Mouse (Mus musculus) embryonic facial prominence, embryonic 11.5 days (tissue): Measurements from ENCODE around the gene Tango6. TPM values are rescaled to one million over a fixed set of nuclear protein-coding genes. Genes with fewer than 3 reads are reported as not detected.
"Not testable (repeated sequence)": the region's sequence is repeated elsewhere in the genome, so short reads cannot be mapped to it uniquely, and the experiment has no call there.

Experiments used
- ATAC-seq: fragments of 200-750 bp; cut with Nextera tagmentation; replicated peaks from 2 replicates; pipeline ENCODE4 v1.8.0; 2017; ENCODE audit warnings: low read depth; ENCODE audit not compliant: insufficient number of reproducible peaks, low FRiP score, low TSS enrichment
- DNase-seq: peaks from one replicate; pipeline ENCODE4 v3.0.0-alpha.2; 2015; ENCODE audit warnings: low spot score
- H3K27ac ChIP-seq: fragments of 300-500 bp; sonication (generic); replicated peaks from 2 replicates; pipeline ENCODE4 v1.5.1; 2014; ENCODE audit warnings: mild to moderate bottlenecking, low read depth, low read length, control low read depth
- H3K27me3 ChIP-seq: fragments of 300-500 bp; sonication (generic); 2 replicates; pipeline ENCODE4 v1.6.1; 2014; ENCODE audit warnings: mild to moderate bottlenecking, low read length, moderate library complexity, mixed read lengths; ENCODE audit not compliant: control insufficient read depth, insufficient read depth
- H3K36me3 ChIP-seq: fragments of 300-500 bp; sonication (generic); replicated peaks from 2 replicates; pipeline ENCODE4 v1.6.1; 2014; ENCODE audit warnings: low read depth, mild to moderate bottlenecking, low read length, moderate library complexity, mixed read lengths; ENCODE audit not compliant: control insufficient read depth, insufficient read depth
- H3K4me1 ChIP-seq: fragments of 300-500 bp; sonication (generic); 2 replicates; pipeline ENCODE4 v1.6.1; 2014; ENCODE audit warnings: low read length, mixed read lengths; ENCODE audit not compliant: control insufficient read depth, insufficient read depth
- H3K4me2 ChIP-seq: fragments of 300-500 bp; sonication (generic); 2 replicates; pipeline ENCODE4 v1.6.1; 2014; ENCODE audit warnings: low read depth, mild to moderate bottlenecking, control low read depth, low read length, moderate library complexity
- H3K4me3 ChIP-seq: fragments of 300-500 bp; sonication (generic); 2 replicates; pipeline ENCODE4 v1.5.1; 2014; ENCODE audit warnings: low read depth, low read length, control low read depth
- H3K9ac ChIP-seq: fragments of 300-500 bp; sonication (generic); replicated peaks from 2 replicates; pipeline ENCODE4 v1.6.1; 2014; ENCODE audit warnings: mild to moderate bottlenecking, control low read depth, low read length
- H3K9me3 ChIP-seq: fragments of 300-500 bp; sonication (generic); replicated peaks from 2 replicates; pipeline ENCODE4 v1.6.1; 2016; ENCODE audit warnings: mild to moderate bottlenecking, low read length, inconsistent platforms, mixed read lengths; ENCODE audit not compliant: control insufficient read depth
- WGBS: fragments of 180-500 bp; shearing (Covaris S2); extraction: QIAGEN DNeasy Blood & Tissue Kit; methylation state at CpG from one replicate; pipeline ENCODE4 v1.1.7; 2014; 5-methylcytosine and 5-hydroxymethylcytosine counted together
- polyA plus RNA-seq: library from polyadenylated mRNA; unstranded; fragments of >200 nt; fragmentation: Nextera tagmentation; extraction: Ambion mirVana; gene quantifications from 2 replicates; pipeline ENCODE4 v1.2.1, GENCODE M21; 2014

Tango6 gene
- polyA plus RNA-seq, 1 experiment from 2014 or later = 6.9 TPM

DNA sequence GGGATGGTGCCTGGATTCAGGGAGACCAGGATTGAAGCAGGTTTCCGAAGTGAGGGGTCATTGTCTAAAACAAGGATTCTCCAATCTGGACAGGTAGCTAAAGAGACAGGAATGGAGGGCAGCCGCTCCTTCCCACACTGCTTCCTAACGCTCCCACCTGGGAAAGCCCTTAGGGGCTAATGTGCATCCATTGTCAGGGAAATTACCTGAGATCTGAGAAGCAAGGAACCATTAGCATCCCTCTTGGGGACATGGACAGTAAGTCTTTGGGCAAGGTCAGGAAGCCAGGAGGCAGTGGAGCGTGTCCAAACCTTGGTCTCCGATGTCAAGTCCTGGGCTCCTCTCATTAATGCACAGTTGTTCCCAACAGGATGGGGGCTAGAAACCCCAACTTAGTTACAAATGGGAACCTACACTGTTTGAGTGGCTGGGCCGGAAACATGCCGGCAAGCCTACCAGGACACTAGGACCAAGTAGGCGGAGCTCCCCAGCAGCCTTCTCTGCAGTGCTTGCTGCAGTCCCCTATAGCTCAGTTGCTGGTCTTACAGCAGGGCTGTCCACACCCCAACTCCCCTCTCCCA is 189.7 kb downstream of the Tango6 start:
- ATAC-seq = no peak
- H3K4me3 ChIP-seq = peak overlapping the region; percentile 46; the same call in 1 of the 2 replicates
- WGBS = 9% methylated on average over 8 of the region's 8 CpGs
- H3K9me3 ChIP-seq = no peaks in the 10 kb centered on the region
- H3K4me2 ChIP-seq = peak overlapping the region; percentile 95; the same call in 1 of the 2 replicates
- DNase-seq = no peak
- H3K36me3 ChIP-seq = no peaks in the 10 kb centered on the region
- peaks cover 12% of the 10 kb centered on the region for H3K27me3 ChIP-seq
- peaks cover 9% of the 10 kb centered on the region for H3K4me1 ChIP-seq
- no peak overlapping the region for H3K27ac ChIP-seq
- H3K9ac ChIP-seq = peak overlapping the region; percentile 18; the same call in 1 of the 2 replicates

DNA sequence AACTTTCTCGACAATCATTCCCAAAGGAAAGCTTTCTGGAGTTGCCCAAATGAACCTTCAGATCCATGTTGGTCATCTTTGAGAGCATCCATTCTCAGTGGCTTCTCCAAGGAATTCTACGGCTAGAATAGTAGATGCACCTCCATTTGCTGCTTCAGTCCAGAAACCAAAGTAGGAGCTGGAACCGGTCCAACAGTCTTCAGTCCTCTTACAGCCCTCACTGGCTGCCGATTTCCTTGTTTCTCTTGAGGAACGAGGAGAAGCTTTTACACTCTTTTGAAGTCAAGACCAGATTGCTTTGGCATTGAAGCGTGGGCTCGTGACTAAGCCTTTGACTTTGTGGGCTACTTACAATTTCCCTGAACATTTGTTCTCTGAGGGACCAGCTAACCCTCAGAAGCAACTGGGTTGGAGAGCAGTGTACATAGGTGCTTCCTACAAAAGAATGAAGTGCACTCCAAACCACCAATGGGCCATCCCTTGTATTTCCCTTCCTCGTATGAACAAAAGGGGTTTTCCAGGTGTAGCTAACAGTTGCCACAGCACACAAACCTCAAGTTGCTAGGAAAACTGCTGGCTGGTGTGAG is 197.3 kb downstream of the Tango6 start:
- WGBS = 94% methylated on average over 8 of the region's 8 CpGs
- no peaks in the 10 kb centered on the region for H3K4me1 ChIP-seq
- H3K4me2 ChIP-seq = no peak overlapping the region

DNA sequence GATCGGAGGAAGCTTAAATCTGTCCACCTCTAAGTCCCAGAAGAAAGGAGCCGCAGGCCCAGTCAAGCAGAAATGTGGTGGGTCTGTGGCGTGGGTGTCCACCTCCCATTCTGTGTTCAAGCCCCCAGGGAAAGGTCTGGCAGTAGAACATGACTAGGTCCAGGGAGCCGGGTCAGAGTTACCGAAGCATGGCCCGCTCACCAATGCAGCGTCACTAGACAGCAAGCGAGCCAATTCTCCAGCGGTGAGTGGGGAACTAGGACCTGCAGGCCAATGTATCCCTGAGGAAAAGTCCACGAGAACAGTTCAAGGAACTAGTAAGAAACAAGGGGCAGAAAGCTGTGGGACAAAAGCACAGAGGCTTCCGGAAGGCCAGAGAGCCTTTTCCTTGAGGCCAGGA is 201.2 kb downstream of the Tango6 start:
- not testable (repeated sequence) for DNase-seq, H3K4me1 ChIP-seq, ATAC-seq, H3K4me3 ChIP-seq, H3K4me2 ChIP-seq, H3K9ac ChIP-seq, H3K9me3 ChIP-seq, H3K27ac ChIP-seq, H3K27me3 ChIP-seq
- WGBS = 95% methylated on average over 10 of the region's 11 CpGs
- peaks cover 14% of the 10 kb centered on the region for H3K36me3 ChIP-seq

More for the DNA sequence above, 197.3 kb downstream of the Tango6 start:
- Histone ChIP-seq H3K9me3 (no peaks in the 10 kb centered on the region), H3K36me3 (peaks cover 3% of the 10 kb centered on the region), H3K27me3 (no peaks in the 10 kb centered on the region), H3K4me3 (no peak overlapping the region), H3K9ac (no peak overlapping the region), H3K27ac (no peak overlapping the region)
- ATAC-seq (no peak), DNase-seq (no peak)

DNA sequence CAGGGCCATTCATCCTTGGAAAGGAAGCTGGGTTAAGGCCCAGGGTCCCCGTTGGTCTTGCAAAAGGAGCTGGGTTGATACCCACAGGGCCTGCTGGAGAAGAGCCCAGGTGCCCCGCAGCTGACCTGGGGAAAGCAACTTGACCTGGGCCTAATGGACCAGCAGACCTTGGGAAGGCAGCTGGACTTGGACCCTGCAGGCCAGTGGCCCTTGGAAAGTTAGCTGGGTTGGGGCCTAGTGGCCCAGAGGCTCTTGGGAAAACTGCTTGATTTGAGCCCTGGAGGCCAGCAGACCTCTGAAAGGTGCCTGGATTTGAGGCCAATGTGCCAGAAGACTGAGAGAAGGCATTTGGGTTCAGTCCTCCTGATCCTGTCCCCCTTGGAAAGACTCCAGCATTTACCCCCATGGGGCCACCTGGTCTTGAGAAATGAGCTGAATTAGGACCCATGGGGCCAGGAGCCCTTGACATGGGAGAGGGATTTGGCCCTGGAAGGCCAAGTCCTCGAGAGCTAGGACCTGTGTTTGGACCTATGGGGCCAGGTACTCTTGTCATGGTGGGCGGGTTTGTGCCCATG is 202.0 kb downstream of the Tango6 start:
- H3K4me2 ChIP-seq, ATAC-seq, H3K4me1 ChIP-seq, H3K27ac ChIP-seq, H3K9me3 ChIP-seq, H3K4me3 ChIP-seq, H3K9ac ChIP-seq, H3K27me3 ChIP-seq, DNase-seq: not testable (repeated sequence)
- H3K36me3 ChIP-seq = peaks cover 14% of the 10 kb centered on the region
- WGBS = 91% methylated on average over 4 of the region's 4 CpGs

GRCm38 (mm10) chr8:106887336-106888189 is 204.7 kb downstream of the Tango6 start:
- no peak overlapping the region for H3K4me3 ChIP-seq
- ATAC-seq (no peak), DNase-seq (peak; percentile 87)
- WGBS = 53% methylated on average over 5 of the region's 5 CpGs
- H3K9ac ChIP-seq = no peak overlapping the region
- H3K9me3 ChIP-seq = no peaks in the 10 kb centered on the region
- H3K36me3 ChIP-seq = peaks cover 14% of the 10 kb centered on the region
- no peak overlapping the region for H3K4me2 ChIP-seq
- H3K27ac ChIP-seq = no peak overlapping the region
- H3K27me3 ChIP-seq = no peaks in the 10 kb centered on the region
- no peaks in the 10 kb centered on the region for H3K4me1 ChIP-seq

GRCm38 (mm10) chr8:106888803-106889202 is 205.9 kb downstream of the Tango6 start:
- no peaks in the 10 kb centered on the region for H3K27me3 ChIP-seq
- H3K4me3 ChIP-seq = no peak overlapping the region
- ATAC-seq (no peak), DNase-seq (no peak)
- H3K4me2 ChIP-seq = no peak overlapping the region
- no peaks in the 10 kb centered on the region for H3K9me3 ChIP-seq
- 86% methylated on average over 3 of the region's 3 CpGs for WGBS
- peaks cover 12% of the 10 kb centered on the region for H3K36me3 ChIP-seq
- no peak overlapping the region for H3K9ac ChIP-seq
- H3K27ac ChIP-seq = no peak overlapping the region
- H3K4me1 ChIP-seq = no peaks in the 10 kb centered on the region

GRCm38 (mm10) chr8:106892210-106892805 is 209.4 kb downstream of the Tango6 start:
- Histone ChIP-seq H3K9ac (peak overlapping the region; percentile 97), H3K36me3 (no peaks in the 10 kb centered on the region; the same call in 1 of the 2 replicates), H3K27ac (peak overlapping the region; percentile 94), H3K4me1 (no peaks in the 10 kb centered on the region), H3K27me3 (no peaks in the 10 kb centered on the region), H3K9me3 (no peaks in the 10 kb centered on the region), H3K4me3 (peak overlapping the region; percentile 84), H3K4me2 (peak overlapping the region; percentile 65)
- under 1% methylated on average over 15 of the region's 15 CpGs for WGBS
- DNase-seq (peak; percentile 69), ATAC-seq (no peak)
